Comparison of ENCODE assay signal across 8 mouse cellular contexts in genomic region chr5:135168063-135169062, GRCm38 (mm10). TPM values are rescaled to one million over a fixed set of nuclear protein-coding genes. Genes with fewer than 3 reads are reported as not detected.
DNase-seq lines count a peak whose midpoint lies in the region; ATAC-seq and TF ChIP-seq lines count a peak whose summit lies in the region.

TSS of gene Bcl7b (plus strand) at chr5:135168283.

- H3K9me3 ChIP-seq in kidney, embryonic 14.5 days (ENCODE audit: control insufficient read depth, low read length): no peaks in the 10 kb centered on the region
- no peaks in the 10 kb centered on the region for H3K9me3 ChIP-seq in limb, embryonic 15.5 days

- peak; percentile 98 for ATAC-seq in kidney, embryonic 14.5 days (ENCODE audit: low FRiP score, low TSS enrichment)
- ATAC-seq in limb, embryonic 15.5 days (ENCODE audit: insufficient number of reproducible peaks, low FRiP score, low TSS enrichment, low read depth): peak; percentile 98

- TF ChIP-seq CTCF in bone marrow macrophage, adult 2 months (IDR thresholded peaks at IDR 0.05; ENCODE audit: low read depth, low read length): no peak
- no peak for TF ChIP-seq CTCF in embryonic fibroblast, embryonic 13.5 days (IDR thresholded peaks at IDR 0.05; ENCODE audit: borderline replicate concordance, insufficient read depth, low read length)

- peak within 1 kb of the TSS; percentile 84 for H3K4me2 ChIP-seq in kidney, embryonic 14.5 days (replicated peaks; ENCODE audit: low read depth, low read length)
- H3K4me2 ChIP-seq in limb, embryonic 15.5 days: peak within 1 kb of the TSS; percentile 73

- peak; percentile 99 for DNase-seq in A20 (ENCODE audit: low read depth, low spot score)
- peak; percentile 98 for DNase-seq in heart, adult 9 months (ENCODE audit: low spot score in 2 of 2)
- peak; percentile 96 for DNase-seq in monocyte, adult 2 months (ENCODE audit: low read depth in 1 of 2, low spot score in 2 of 2)
- peak; percentile 97 to 98 for DNase-seq in spleen, postnatal 36 days (ENCODE audit: low spot score in 2 of 2)

- peak within 1 kb of the TSS; percentile 82 for H3K4me3 ChIP-seq in bone marrow macrophage, adult 2 months (ENCODE audit: insufficient read depth, low read length)
- H3K4me3 ChIP-seq in embryonic fibroblast, embryonic 13.5 days (ENCODE audit: insufficient read depth, low read length): peak within 1 kb of the TSS; percentile 74
- peak within 1 kb of the TSS; percentile 73 for H3K4me3 ChIP-seq in kidney, embryonic 14.5 days (ENCODE audit: low read length)
- peak within 1 kb of the TSS; percentile 65 for H3K4me3 ChIP-seq in limb, embryonic 15.5 days

- H3K27ac ChIP-seq in bone marrow macrophage, adult 2 months (ENCODE audit: insufficient read depth, low read depth, low read length): peak within 1 kb of the TSS; percentile 97
- H3K27ac ChIP-seq in embryonic fibroblast, embryonic 13.5 days (ENCODE audit: insufficient read depth, low read length): peak within 1 kb of the TSS; percentile 93
- H3K27ac ChIP-seq in kidney, embryonic 14.5 days (ENCODE audit: low read depth, low read length): peak within 1 kb of the TSS; percentile 97
- peak within 1 kb of the TSS; percentile 99 for H3K27ac ChIP-seq in limb, embryonic 15.5 days

- no peaks in the 10 kb centered on the region for H3K27me3 ChIP-seq in kidney, embryonic 14.5 days (ENCODE audit: control insufficient read depth, insufficient read depth, low read length)
- no peaks in the 10 kb centered on the region for H3K27me3 ChIP-seq in limb, embryonic 15.5 days

- no peak for TF ChIP-seq POLR2A in bone marrow macrophage, adult 2 months (IDR thresholded peaks at IDR 0.05; ENCODE audit: borderline replicate concordance, low read depth, low read length)
- TF ChIP-seq POLR2A in embryonic fibroblast, embryonic 13.5 days (IDR thresholded peaks at IDR 0.05; ENCODE audit: low read depth, low read length): peak; percentile 85

- H3K9ac ChIP-seq in kidney, embryonic 14.5 days (ENCODE audit: low read depth, low read length): peak within 1 kb of the TSS; percentile 91
- peak within 1 kb of the TSS; percentile 82 for H3K9ac ChIP-seq in limb, embryonic 15.5 days

- H3K4me1 ChIP-seq in bone marrow macrophage, adult 2 months (ENCODE audit: control insufficient read depth, insufficient read depth, low read length): peaks cover 27% of the 10 kb centered on the region
- peaks cover 3% of the 10 kb centered on the region; the same call in 1 of the 2 replicates for H3K4me1 ChIP-seq in embryonic fibroblast, embryonic 13.5 days (ENCODE audit: control insufficient read depth, insufficient read depth, low read length)
- H3K4me1 ChIP-seq in kidney, embryonic 14.5 days (ENCODE audit: control insufficient read depth, insufficient read depth, low read length): peaks cover 5% of the 10 kb centered on the region; the same call in 1 of the 2 replicates
- peaks cover 13% of the 10 kb centered on the region for H3K4me1 ChIP-seq in limb, embryonic 15.5 days

- peaks cover 27% of the 10 kb centered on the region for H3K36me3 ChIP-seq in kidney, embryonic 14.5 days (ENCODE audit: control insufficient read depth, insufficient read depth, low read length)
- peaks cover 38% of the 10 kb centered on the region for H3K36me3 ChIP-seq in limb, embryonic 15.5 days

- WGBS in kidney, embryonic 14.5 days: 3% methylated on average over 81 of the region's 95 CpGs
- WGBS in limb, embryonic 15.5 days: 2% methylated on average over 87 of the region's 95 CpGs

RNA-seq across cellular contexts. Expression of gene Bcl7b, which starts in this region (rescaled TPM):
- polyA plus RNA-seq in bone marrow macrophage, adult 2 months (2012; ENCODE audit: insufficient read depth, insufficient read length, missing spikeins): 48.9 and 57.6 TPM in 2 replicates
- polyA plus RNA-seq in embryonic fibroblast, embryonic 13.5 days (2011; ENCODE audit: insufficient read length, low read depth, missing spikeins): 31.0 and 41.7 TPM in 2 replicates
- 47.9 and 56.1 TPM in 2 replicates for polyA plus RNA-seq in kidney, embryonic 14.5 days (2014; fragmentation: Nextera tagmentation; extraction: Ambion mirVana)
- polyA plus RNA-seq in limb, embryonic 15.5 days (2015; fragmentation: Nextera tagmentation; extraction: Ambion mirVana): 47.6 and 50.4 TPM in 2 replicates

Comparison
In these comparisons a context has a peak if more than half of its experiments do, and no peak if none do; other contexts are left out.
1. Peak in every context shown above with its lines: DNase-seq, ATAC-seq, H3K4me3 ChIP-seq and H3K27ac ChIP-seq.